Mouse (Mus musculus) liver, embryonic 14.5 days (tissue): ENCODE measurements around the gene Ythdc1. TPM values are rescaled to one million over a fixed set of nuclear protein-coding genes. Genes with fewer than 3 reads are reported as not detected.

Experiments used
- ATAC-seq: fragments of 200-750 bp; cut with Nextera tagmentation; 2 replicates; pipeline ENCODE4 v1.8.0; 2017; ENCODE audit warnings: moderate number of reproducible peaks, mild to moderate bottlenecking, moderate library complexity; ENCODE audit not compliant: insufficient read depth
- DNase-seq, 3 experiments: peaks; one replicate each; pipeline ENCODE4 v3.0.0-alpha.2; 2012 to 2013; ENCODE audit warnings: low read depth in 3 of 3, low spot score in 3 of 3
- H3K27ac ChIP-seq: fragments of 300-500 bp; sonication (generic); 2 replicates; pipeline ENCODE4 v1.5.1; 2014; ENCODE audit warnings: moderate library complexity, mild to moderate bottlenecking, control low read depth, inconsistent platforms
- H3K27me3 ChIP-seq: fragments of 300-500 bp; sonication (generic); 2 replicates; pipeline ENCODE4 v1.6.1; 2014; ENCODE audit warnings: mild to moderate bottlenecking, low read length, moderate library complexity; ENCODE audit not compliant: control insufficient read depth, insufficient read depth
- H3K36me3 ChIP-seq: fragments of 300-500 bp; sonication (generic); replicated peaks from 2 replicates; pipeline ENCODE4 v1.6.1; 2014; ENCODE audit warnings: low read depth; ENCODE audit not compliant: control insufficient read depth, insufficient read depth
- H3K4me1 ChIP-seq, 2 experiments: fragments of 200-500 bp in 1 of 2; fragments of 300-500 bp in 1 of 2; sonication (generic) in 1 of 2; replicated peaks; 2 replicates each; pipeline ENCODE4 v1.6.1; 2012 to 2014; ENCODE audit warnings: antibody characterized with exemption in 1 of 2, inconsistent platforms in 1 of 2, low read length in 1 of 2; ENCODE audit not compliant: control insufficient read depth in 2 of 2, insufficient read depth in 2 of 2
- H3K4me2 ChIP-seq: fragments of 300-500 bp; sonication (generic); 2 replicates; pipeline ENCODE4 v1.6.1; 2014; ENCODE audit warnings: low read depth, mild to moderate bottlenecking, control low read depth, moderate library complexity
- H3K4me3 ChIP-seq, 2 experiments: fragments of 200-500 bp in 1 of 2; fragments of 300-500 bp in 1 of 2; sonication (generic) in 1 of 2; 2 replicates each; pipeline ENCODE4 v1.5.1; 2012 to 2014; ENCODE audit warnings: low read depth in 2 of 2, low read length in 2 of 2, mild to moderate bottlenecking in 2 of 2, control low read depth in 1 of 2, inconsistent platforms in 1 of 2, moderate library complexity in 1 of 2; ENCODE audit not compliant: insufficient read depth in 1 of 2
- H3K9ac ChIP-seq: fragments of 300-500 bp; sonication (generic); replicated peaks from 2 replicates; pipeline ENCODE4 v1.6.1; 2014; ENCODE audit warnings: mild to moderate bottlenecking, control low read depth, moderate library complexity
- H3K9me3 ChIP-seq: fragments of 300-500 bp; sonication (generic); 2 replicates; pipeline ENCODE4 v1.6.1; 2016; ENCODE audit warnings: low read length, mixed read lengths; ENCODE audit not compliant: control insufficient read depth
- CTCF ChIP-seq: IDR thresholded peaks from 2 replicates; pipeline ENCODE4 v1.5.1; 2016; ENCODE audit warnings: antibody characterized with exemption, low read depth, control low read depth
- EP300 ChIP-seq: IDR thresholded peaks from 2 replicates; pipeline ENCODE4 v1.6.1; 2016; ENCODE audit warnings: antibody characterized with exemption, low read depth
- WGBS: fragments of 180-500 bp; shearing (Covaris S2); extraction: QIAGEN DNeasy Blood & Tissue Kit; methylation state at CpG from one replicate; pipeline ENCODE4 v1.1.7; 2014; ENCODE audit not compliant: insufficient replicate concordance; 5-methylcytosine and 5-hydroxymethylcytosine counted together
- polyA plus RNA-seq, 2 experiments: library from polyadenylated mRNA; depleted of rRNA in 1 of 2; stranded (reverse) in 1 of 2; unstranded in 1 of 2; fragments of >200 nt; fragmentation: Nextera tagmentation in 1 of 2; extraction: Ambion mirVana in 1 of 2; gene quantifications; 2 replicates each; pipeline versions ENCODE4 v1.2.1 to v1.2.3; 2012 to 2014

Ythdc1 gene
- polyA plus RNA-seq (2012; rRNA removed): 15.0 and 22.8 TPM in 2 replicates
- 12.1 and 13.3 TPM in 2 replicates for polyA plus RNA-seq (2014; fragmentation: Nextera tagmentation; extraction: Ambion mirVana)

DNA sequence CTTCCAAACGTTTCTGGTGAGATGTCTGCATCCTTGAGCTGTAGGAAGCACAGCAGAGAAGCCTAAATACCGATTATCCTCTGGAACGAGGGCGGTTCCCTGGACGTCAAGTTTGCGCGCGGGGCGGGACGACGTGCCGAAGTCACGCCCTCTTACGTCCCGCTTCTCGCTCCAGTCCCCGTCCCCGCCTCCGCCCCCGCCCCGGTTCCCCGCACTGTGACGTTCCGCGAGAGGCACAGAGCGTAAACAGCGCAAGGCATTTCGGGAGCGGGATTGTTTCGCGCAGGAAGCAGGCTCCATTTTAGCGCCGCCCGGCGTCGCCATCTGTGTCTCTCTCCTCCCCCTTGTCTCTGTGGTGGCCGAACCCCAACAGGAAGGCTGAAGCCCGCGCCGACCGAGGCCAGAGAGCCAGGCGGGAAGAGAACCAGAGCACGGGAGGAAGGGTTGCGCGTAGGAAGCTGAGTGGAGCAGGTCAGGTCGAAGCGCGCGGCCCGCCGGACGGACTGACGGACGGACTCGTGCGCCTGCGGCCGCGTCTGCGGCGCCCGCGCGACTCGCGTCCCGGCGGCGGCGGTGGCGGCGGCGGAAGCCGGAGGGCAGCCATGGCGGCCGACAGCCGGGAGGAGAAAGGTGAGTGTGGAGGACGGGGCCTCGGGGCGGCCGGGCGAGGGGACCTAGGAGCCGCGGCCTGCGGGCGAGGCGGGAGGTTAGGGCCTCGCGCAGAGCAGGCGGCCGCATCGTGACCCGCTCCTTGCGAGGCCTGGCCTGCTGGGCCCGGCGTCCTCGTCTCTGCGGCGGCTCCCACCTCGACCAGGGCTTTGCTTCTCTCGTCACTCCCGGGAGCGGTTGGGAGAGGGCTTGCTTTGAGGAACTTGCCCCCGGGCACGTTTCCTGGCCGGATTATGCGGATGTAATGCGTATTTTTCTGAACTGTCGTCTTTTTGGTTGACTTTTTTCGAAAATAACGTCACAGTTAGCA is at the start of gene Ythdc1:
Ythdc1 (plus strand) TSS at position 260 of the 979 bp plus-strand sequence.
- Histone ChIP-seq H3K27me3 (no peaks in the 10 kb centered on the region), H3K36me3 (no peaks in the 10 kb centered on the region), H3K27ac (peak within 1 kb of the TSS; percentile 87), H3K4me2 (peak within 1 kb of the TSS; percentile 88), H3K9me3 (no peaks in the 10 kb centered on the region), H3K4me1 (peaks cover 6 to 13% of the 10 kb centered on the region in 2 experiments), H3K9ac (peak within 1 kb of the TSS; percentile 83), H3K4me3 (peak within 1 kb of the TSS; percentile 76 to 96)
- ATAC-seq (peak; percentile 97), DNase-seq (peak; percentile 92 to 94 (median 93))
- no peak for TF ChIP-seq EP300
- TF ChIP-seq CTCF: 0 out of 2 replicates have a peak, but pooled peaks have one; percentile 18
- under 1% methylated on average over 87 of the region's 111 CpGs for WGBS

DNA sequence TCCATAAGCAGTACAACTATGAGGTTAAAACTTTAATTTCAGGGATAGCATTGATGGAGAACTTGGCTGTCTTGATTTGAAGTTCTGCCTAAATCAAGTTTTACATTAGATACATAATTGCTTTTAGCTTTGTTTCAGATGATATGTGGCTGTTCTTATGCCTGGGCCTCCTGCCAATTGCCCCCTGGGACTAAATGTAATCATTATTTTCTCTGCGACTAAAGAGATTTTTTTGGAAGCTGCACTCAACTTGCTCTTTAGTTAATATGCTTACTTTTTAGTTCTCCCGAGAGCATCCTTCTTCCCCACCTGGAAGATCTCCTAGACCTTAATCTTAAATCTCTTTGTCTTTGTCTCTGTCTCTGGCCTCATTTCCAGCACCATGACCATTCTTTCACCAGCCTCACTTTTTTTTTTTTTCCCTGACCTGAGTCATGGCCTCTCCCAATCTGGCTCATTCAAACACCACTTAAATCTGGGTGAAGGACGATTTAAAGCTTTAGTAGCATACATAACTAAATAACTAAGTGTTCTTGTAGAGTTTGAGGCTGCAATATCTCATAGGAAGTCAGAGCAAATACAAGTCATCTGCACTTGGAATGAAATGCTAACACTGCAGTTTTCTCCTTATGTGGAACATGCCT is 34.9 kb upstream of the Ythdc1 start:
- DNase-seq: no peak
- no peak for ATAC-seq
- H3K4me1 ChIP-seq: no peaks in the 10 kb centered on the region
- no peak overlapping the region for H3K4me3 ChIP-seq
- H3K27me3 ChIP-seq: no peaks in the 10 kb centered on the region
- no peak overlapping the region for H3K4me2 ChIP-seq
- TF ChIP-seq CTCF: no peak
- TF ChIP-seq EP300: no peak
- WGBS: 43% methylated on average over 3 of the region's 3 CpGs
- no peak overlapping the region for H3K27ac ChIP-seq
- no peaks in the 10 kb centered on the region for H3K9me3 ChIP-seq
- no peaks in the 10 kb centered on the region for H3K36me3 ChIP-seq
- H3K9ac ChIP-seq: no peak overlapping the region

DNA sequence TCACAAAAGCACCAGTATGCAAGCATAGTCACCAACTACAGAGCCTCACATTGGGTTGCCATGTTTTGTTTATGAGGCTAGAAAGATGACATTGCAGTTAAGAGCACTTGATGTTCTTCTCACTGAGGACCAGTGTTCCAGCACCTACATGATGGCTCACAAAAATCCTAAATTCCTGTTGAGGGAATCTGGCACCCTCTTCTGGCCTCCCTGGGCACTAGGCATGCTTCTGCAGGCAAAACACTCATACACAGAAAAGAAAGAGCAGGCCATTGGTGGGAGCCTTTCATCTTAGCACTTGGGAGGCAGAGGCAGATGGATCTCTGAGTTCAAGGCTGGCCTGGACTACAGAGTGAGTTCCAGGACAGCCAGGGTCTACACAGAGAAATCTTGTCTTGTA is 33.0 kb upstream of the Ythdc1 start:
- Histone ChIP-seq H3K9ac (no peak overlapping the region), H3K4me1 (no peaks in the 10 kb centered on the region), H3K4me2 (no peak overlapping the region), H3K36me3 (no peaks in the 10 kb centered on the region), H3K9me3 (no peaks in the 10 kb centered on the region), H3K4me3 (no peak overlapping the region), H3K27ac (no peak overlapping the region), H3K27me3 (no peaks in the 10 kb centered on the region)
- no peak for DNase-seq
- ATAC-seq: no peak
- TF ChIP-seq CTCF (no peak), EP300 (no peak)

DNA sequence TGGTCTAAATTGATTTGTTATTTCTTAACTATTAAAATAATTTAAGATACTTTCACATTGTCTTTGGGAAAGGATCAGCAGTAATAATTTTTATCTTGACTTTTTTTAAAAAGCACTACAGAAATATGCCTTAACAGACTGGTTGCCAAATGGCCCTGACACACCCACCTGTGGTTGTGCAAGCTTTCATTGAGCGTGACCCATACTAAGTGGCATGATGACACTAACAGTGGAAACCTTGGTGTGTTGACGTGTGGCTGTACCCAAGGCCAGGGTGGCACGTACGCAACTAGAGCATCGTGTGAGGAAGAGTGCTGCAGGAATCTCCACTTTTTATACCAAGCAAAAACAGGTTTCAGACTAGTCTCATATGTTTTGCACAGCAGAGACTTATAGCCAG is 27.1 kb upstream of the Ythdc1 start:
- H3K27ac ChIP-seq: no peak overlapping the region
- no peak overlapping the region for H3K4me2 ChIP-seq
- TF ChIP-seq CTCF (no peak), EP300 (no peak)
- WGBS: 78% methylated on average over 5 of the region's 5 CpGs
- no peaks in the 10 kb centered on the region for H3K4me1 ChIP-seq
- no peak overlapping the region for H3K4me3 ChIP-seq
- no peaks in the 10 kb centered on the region for H3K9me3 ChIP-seq
- ATAC-seq (no peak), DNase-seq (no peak)
- no peaks in the 10 kb centered on the region for H3K36me3 ChIP-seq
- no peak overlapping the region for H3K9ac ChIP-seq
- no peaks in the 10 kb centered on the region for H3K27me3 ChIP-seq

DNA sequence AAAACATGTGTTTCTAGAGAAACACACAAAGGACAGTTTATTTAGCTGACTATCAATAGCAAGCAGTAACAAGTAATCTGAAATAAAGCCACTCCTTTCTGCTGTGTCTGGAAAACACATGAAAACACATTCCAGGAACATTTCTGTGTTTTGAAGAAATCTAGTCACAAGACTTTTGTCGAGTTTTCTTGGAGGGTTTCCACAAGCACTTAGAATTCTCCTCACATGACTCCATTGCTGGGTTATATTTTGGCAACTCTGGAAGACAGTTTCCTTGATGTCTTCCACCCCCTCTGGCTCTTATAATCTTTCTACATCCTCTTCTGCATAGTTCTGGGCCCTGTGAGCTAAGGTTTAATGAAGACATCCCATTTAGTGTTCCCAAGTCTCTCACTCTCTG is 25.6 kb upstream of the Ythdc1 start:
- Histone ChIP-seq H3K27ac (no peak overlapping the region), H3K9me3 (no peaks in the 10 kb centered on the region), H3K4me3 (no peak overlapping the region), H3K4me1 (no peaks in the 10 kb centered on the region), H3K27me3 (no peaks in the 10 kb centered on the region), H3K4me2 (no peak overlapping the region), H3K9ac (no peak overlapping the region), H3K36me3 (no peaks in the 10 kb centered on the region)
- DNase-seq: no peak
- no peak for ATAC-seq
- TF ChIP-seq EP300 (no peak), CTCF (no peak)
- WGBS: 32% methylated on average over 1 of the region's 1 CpGs
